Mouse (Mus musculus): ENCODE measurements around the gene Herc6. TPM values are rescaled to one million over a fixed set of nuclear protein-coding genes. Genes with fewer than 3 reads are reported as not detected.
A peak's percentile ranks its signal among the peaks of the same experiment; 100 is the strongest.
"Not testable (repeated sequence)": the region's sequence is repeated elsewhere in the genome, so short reads cannot be mapped to it uniquely, and the experiment has no call there.

The Herc6 gene
- 1 to 10 TPM; 1.5 to 1.9 TPM for total RNA-seq (2021)
- long read RNA-seq, experiment 1, full-length matches to known transcripts = 1 of 2 reads
- long read RNA-seq, experiment 1, partial matches to known transcripts = 0 of 2 reads
- long read RNA-seq, experiment 1, other reads (novel, unspliced or antisense) = 1 of 2 reads
- long read RNA-seq, experiment 2, full-length matches to known transcripts = 1 of 2 reads
- long read RNA-seq, experiment 2, partial matches to known transcripts = 1 of 2 reads
- long read RNA-seq, experiment 2, other reads (novel, unspliced or antisense) = 0 of 2 reads

- DNase-seq = peak; percentile 54
Observed at GRCm38 (mm10) chr6:57580881-57581548, at the start of gene Herc6. TSS of gene Herc6 (plus strand) at chr6:57581000.

- no peak for DNase-seq
Observed at GRCm38 (mm10) chr6:57531011-57531410, 49.8 kb upstream of the Herc6 start.

GRCm38 (mm10) chr6:57531441-57531840 is 49.4 kb upstream of the Herc6 start:
- DNase-seq = no peak

GRCm38 (mm10) chr6:57532022-57532421 is 48.8 kb upstream of the Herc6 start:
- no peak for DNase-seq

GRCm38 (mm10) chr6:57533410-57533809 is 47.4 kb upstream of the Herc6 start:
- DNase-seq = no peak

- peak; percentile 22 for DNase-seq
Observed at GRCm38 (mm10) chr6:57534231-57534610, 46.6 kb upstream of the Herc6 start.

- DNase-seq = peak; percentile 23
Observed at GRCm38 (mm10) chr6:57534611-57535286, 46.1 kb upstream of the Herc6 start.

- DNase-seq = peak; percentile 98
Observed at GRCm38 (mm10) chr6:57535386-57535936, 45.3 kb upstream of the Herc6 start, which contains the start of gene Ppm1k. TSS of gene Ppm1k (minus strand) at chr6:57535468.

GRCm38 (mm10) chr6:57535971-57536669 is 44.7 kb upstream of the Herc6 start:
- no peak for DNase-seq

GRCm38 (mm10) chr6:57537887-57538286 is 42.9 kb upstream of the Herc6 start:
- no peak for DNase-seq

GRCm38 (mm10) chr6:57540950-57541498 is 39.8 kb upstream of the Herc6 start:
- no peak for DNase-seq

- no peak for DNase-seq
Observed at GRCm38 (mm10) chr6:57541737-57542335, 39.0 kb upstream of the Herc6 start.

GRCm38 (mm10) chr6:57543591-57543990 is 37.2 kb upstream of the Herc6 start:
- DNase-seq = not testable (repeated sequence)

GRCm38 (mm10) chr6:57544866-57545265 is 35.9 kb upstream of the Herc6 start:
- DNase-seq = no peak

- DNase-seq = no peak
Observed at GRCm38 (mm10) chr6:57551211-57551796, 29.5 kb upstream of the Herc6 start.

- no peak for DNase-seq
Observed at GRCm38 (mm10) chr6:57557796-57558317, 22.9 kb upstream of the Herc6 start.

- DNase-seq = no peak
Observed at GRCm38 (mm10) chr6:57563454-57563853, 17.3 kb upstream of the Herc6 start.

GRCm38 (mm10) chr6:57565452-57565851 is 15.3 kb upstream of the Herc6 start:
- DNase-seq = no peak

GRCm38 (mm10) chr6:57567630-57568029 is 13.2 kb upstream of the Herc6 start:
- no peak for DNase-seq

- DNase-seq = peak; percentile 12
Observed at GRCm38 (mm10) chr6:57570170-57570974, 10.4 kb upstream of the Herc6 start.

All from gastrocnemius, postnatal 10 days (tissue).